Mouse (Mus musculus): ENCODE measurements around the gene Xpc.

The Xpc gene

GRCm38 (mm10) chr6:91493053-91493452, 22.6 kb downstream of the Xpc start:
- Histone ChIP-seq H3K9me3 (ENCODE audit: low read length) (no peaks in the 10 kb centered on the region), H3K27me3 (ENCODE audit: insufficient read depth, low read length) (no peaks in the 10 kb centered on the region), H3K4me1 (replicated peaks; ENCODE audit: low read depth, low read length) (peaks cover 19% of the 10 kb centered on the region), H3K4me3 (replicated peaks; ENCODE audit: low read length) (no peak overlapping the region), H3K36me3 (ENCODE audit: insufficient read depth, low read length) (peaks cover 90% of the 10 kb centered on the region)
- no peak for TF ChIP-seq CTCF (conservative IDR thresholded peaks at IDR 0.05; ENCODE audit: low read length)
- no peak for TF ChIP-seq POU5F1 (IDR thresholded peaks at IDR 0.05; ENCODE audit: borderline replicate concordance, low read length)
- TF ChIP-seq NANOG (IDR thresholded peaks at IDR 0.05; ENCODE audit: borderline replicate concordance, low read length), result no peak

GRCm38 (mm10) chr6:91491004-91491403, 24.7 kb downstream of the Xpc start:
- H3K36me3 ChIP-seq (ENCODE audit: insufficient read depth, low read length), result peaks cover 90% of the 10 kb centered on the region
- H3K27me3 ChIP-seq (ENCODE audit: insufficient read depth, low read length), result no peaks in the 10 kb centered on the region
- H3K4me3 ChIP-seq (replicated peaks; ENCODE audit: low read length), result no peak overlapping the region
- no peaks in the 10 kb centered on the region for H3K9me3 ChIP-seq (ENCODE audit: low read length)
- no peak for TF ChIP-seq CTCF (conservative IDR thresholded peaks at IDR 0.05; ENCODE audit: low read length)
- no peak for TF ChIP-seq POU5F1 (IDR thresholded peaks at IDR 0.05; ENCODE audit: borderline replicate concordance, low read length)
- no peak for TF ChIP-seq NANOG (IDR thresholded peaks at IDR 0.05; ENCODE audit: borderline replicate concordance, low read length)
- H3K4me1 ChIP-seq (replicated peaks; ENCODE audit: low read depth, low read length), result peaks cover 20% of the 10 kb centered on the region

DNA sequence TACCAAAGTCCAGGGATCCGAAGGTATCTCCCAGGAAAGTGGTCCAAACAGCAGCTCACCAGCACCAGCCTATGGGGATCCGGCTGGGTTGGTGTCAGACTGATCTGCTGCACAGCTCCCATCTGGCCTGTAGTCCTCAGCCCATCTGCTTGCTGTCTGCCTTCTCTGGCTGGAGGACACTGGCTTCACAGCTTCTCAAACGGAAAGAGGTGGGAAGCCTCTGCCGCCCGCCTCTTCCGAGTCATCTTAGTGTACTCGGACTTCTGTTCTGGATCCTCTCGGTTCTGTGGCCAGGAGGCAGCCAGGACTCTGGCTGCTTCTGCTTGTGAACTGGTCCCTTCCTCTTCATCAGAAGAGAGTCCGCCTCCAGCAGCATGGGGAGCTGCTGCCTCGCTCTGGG, 25.8 kb downstream of the Xpc start:
- no peak for TF ChIP-seq NANOG (IDR thresholded peaks at IDR 0.05; ENCODE audit: borderline replicate concordance, low read length)
- H3K27me3 ChIP-seq (ENCODE audit: insufficient read depth, low read length), result no peaks in the 10 kb centered on the region
- H3K4me3 ChIP-seq (replicated peaks; ENCODE audit: low read length), result no peak overlapping the region
- peaks cover 96% of the 10 kb centered on the region for H3K36me3 ChIP-seq (ENCODE audit: insufficient read depth, low read length)
- H3K4me1 ChIP-seq (replicated peaks; ENCODE audit: low read depth, low read length), result peaks cover 18% of the 10 kb centered on the region
- H3K9me3 ChIP-seq (ENCODE audit: low read length), result no peaks in the 10 kb centered on the region

DNA sequence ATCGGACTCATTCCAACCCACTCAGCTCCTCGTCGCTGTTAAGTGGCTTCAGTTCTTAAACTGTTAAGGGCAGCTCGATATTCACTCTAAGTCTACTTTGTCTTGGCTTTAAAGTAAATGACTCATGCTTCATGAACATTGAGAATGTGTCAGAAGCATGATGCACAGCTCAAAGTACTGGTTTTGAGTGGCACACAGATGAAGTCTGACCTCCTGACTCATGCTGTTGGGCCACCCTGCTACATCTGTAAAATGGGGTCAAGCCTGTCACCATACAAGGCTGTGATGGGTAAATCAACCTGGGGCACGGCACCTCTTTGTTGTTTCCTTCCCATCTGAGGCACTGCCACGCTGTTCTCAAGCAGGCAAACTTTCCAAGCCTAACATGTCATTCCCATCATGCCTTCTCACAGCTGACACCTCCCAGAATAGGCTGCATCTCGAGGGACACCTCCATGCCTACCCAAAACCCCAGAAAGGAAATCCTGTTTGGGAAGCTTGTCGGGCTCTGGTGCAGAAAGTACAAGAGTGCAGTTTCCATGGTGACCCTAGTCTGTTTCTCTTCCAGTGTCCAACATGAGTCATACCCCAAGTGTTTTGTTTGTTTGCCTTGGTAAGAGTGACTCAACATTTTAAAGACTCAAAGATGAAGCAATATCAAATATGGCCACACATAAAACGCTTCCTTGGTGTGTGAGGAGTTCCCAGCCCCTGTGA, 27.0 kb downstream of the Xpc start:
- H3K9me3 ChIP-seq (ENCODE audit: low read length), result no peaks in the 10 kb centered on the region
- H3K4me3 ChIP-seq (replicated peaks; ENCODE audit: low read length), result no peak overlapping the region
- H3K36me3 ChIP-seq (ENCODE audit: insufficient read depth, low read length), result peaks cover 99% of the 10 kb centered on the region
- H3K27me3 ChIP-seq (ENCODE audit: insufficient read depth, low read length), result no peaks in the 10 kb centered on the region
- TF ChIP-seq CTCF (conservative IDR thresholded peaks at IDR 0.05; ENCODE audit: low read length) (no peak), POU5F1 (IDR thresholded peaks at IDR 0.05; ENCODE audit: borderline replicate concordance, low read length) (no peak), NANOG (IDR thresholded peaks at IDR 0.05; ENCODE audit: borderline replicate concordance, low read length) (no peak)
- H3K4me1 ChIP-seq (replicated peaks; ENCODE audit: low read depth, low read length), result peaks cover 18% of the 10 kb centered on the region

DNA sequence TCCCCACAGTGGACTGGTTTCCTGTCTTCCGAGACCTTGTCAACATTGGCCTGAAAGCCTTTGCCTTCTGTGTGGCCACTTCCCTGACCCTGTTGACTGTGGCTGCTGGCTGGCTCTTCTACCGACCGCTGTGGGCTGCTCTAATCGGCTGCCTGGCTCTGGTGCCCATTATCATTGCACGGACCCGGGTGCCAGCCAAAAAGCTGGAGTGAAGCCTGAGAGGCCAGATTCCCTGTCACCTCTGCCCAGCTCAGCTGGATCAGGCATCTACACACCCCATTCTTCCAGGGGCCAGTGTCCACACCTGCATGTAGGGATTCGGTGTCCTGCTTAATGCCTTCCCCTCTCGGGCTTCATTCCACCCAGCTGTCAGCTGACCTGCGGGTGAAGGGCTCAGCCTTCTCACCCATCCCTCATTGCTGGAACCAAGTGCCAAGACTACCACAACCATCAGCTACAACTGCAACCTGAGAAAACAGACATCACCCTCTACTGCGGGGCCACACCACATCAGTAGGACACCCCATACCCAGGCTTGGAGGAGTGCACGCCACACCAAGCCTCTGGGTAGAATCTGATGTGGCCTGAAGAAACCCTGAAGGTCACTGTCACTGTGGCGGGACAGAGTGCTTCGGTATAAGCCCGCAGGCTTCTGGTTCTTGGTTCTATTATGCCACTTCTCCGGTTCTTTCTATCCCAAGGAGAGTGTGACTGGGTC, 28.8 kb downstream of the Xpc start:
- TF ChIP-seq POU5F1 (IDR thresholded peaks at IDR 0.05; ENCODE audit: borderline replicate concordance, low read length), result no peak
- no peak for TF ChIP-seq NANOG (IDR thresholded peaks at IDR 0.05; ENCODE audit: borderline replicate concordance, low read length)
- no peak for TF ChIP-seq CTCF (conservative IDR thresholded peaks at IDR 0.05; ENCODE audit: low read length)
- no peak overlapping the region for H3K4me3 ChIP-seq (replicated peaks; ENCODE audit: low read length)
- H3K4me1 ChIP-seq (replicated peaks; ENCODE audit: low read depth, low read length), result peaks cover 18% of the 10 kb centered on the region
- peaks cover 99% of the 10 kb centered on the region for H3K36me3 ChIP-seq (ENCODE audit: insufficient read depth, low read length)
- no peaks in the 10 kb centered on the region for H3K9me3 ChIP-seq (ENCODE audit: low read length)
- no peaks in the 10 kb centered on the region for H3K27me3 ChIP-seq (ENCODE audit: insufficient read depth, low read length)

GRCm38 (mm10) chr6:91483371-91483770, 32.3 kb downstream of the Xpc start:
- TF ChIP-seq POU5F1 (IDR thresholded peaks at IDR 0.05; ENCODE audit: borderline replicate concordance, low read length) (no peak), NANOG (IDR thresholded peaks at IDR 0.05; ENCODE audit: borderline replicate concordance, low read length) (no peak), CTCF (conservative IDR thresholded peaks at IDR 0.05; ENCODE audit: low read length) (no peak)
- H3K4me1 ChIP-seq (replicated peaks; ENCODE audit: low read depth, low read length), result peaks cover 13% of the 10 kb centered on the region
- H3K27me3 ChIP-seq (ENCODE audit: insufficient read depth, low read length), result no peaks in the 10 kb centered on the region
- no peaks in the 10 kb centered on the region for H3K9me3 ChIP-seq (ENCODE audit: low read length)
- H3K36me3 ChIP-seq (ENCODE audit: insufficient read depth, low read length), result peaks cover 100% of the 10 kb centered on the region
- H3K4me3 ChIP-seq (replicated peaks; ENCODE audit: low read length), result no peak overlapping the region

DNA sequence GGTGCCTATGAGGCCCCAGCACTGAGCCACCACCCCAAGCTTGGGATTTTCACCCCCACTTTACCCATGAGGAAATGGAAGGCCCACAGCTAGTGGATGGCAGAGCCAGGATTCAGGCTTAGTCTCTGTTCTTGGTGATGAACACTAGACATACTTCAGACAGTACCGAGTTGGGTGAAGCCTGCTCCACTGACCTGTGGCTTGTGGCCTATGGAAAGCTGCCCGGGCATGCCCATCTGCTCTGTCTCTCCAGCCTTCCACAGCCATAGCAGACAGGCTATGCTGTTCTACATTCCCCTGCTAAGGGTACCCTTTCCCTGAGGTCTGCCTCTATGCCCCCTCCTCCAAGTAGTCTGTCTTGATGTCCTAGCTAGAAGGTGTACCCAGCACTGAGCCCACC, 39.1 kb downstream of the Xpc start:
- Histone ChIP-seq H3K9me3 (ENCODE audit: low read length) (no peaks in the 10 kb centered on the region), H3K27me3 (ENCODE audit: insufficient read depth, low read length) (no peaks in the 10 kb centered on the region), H3K36me3 (ENCODE audit: insufficient read depth, low read length) (peaks cover 75% of the 10 kb centered on the region), H3K4me1 (replicated peaks; ENCODE audit: low read depth, low read length) (peaks cover 50% of the 10 kb centered on the region), H3K4me3 (replicated peaks; ENCODE audit: low read length) (no peak overlapping the region)
- TF ChIP-seq CTCF (conservative IDR thresholded peaks at IDR 0.05; ENCODE audit: low read length), result no peak
- no peak for TF ChIP-seq NANOG (IDR thresholded peaks at IDR 0.05; ENCODE audit: borderline replicate concordance, low read length)
- TF ChIP-seq POU5F1 (IDR thresholded peaks at IDR 0.05; ENCODE audit: borderline replicate concordance, low read length), result no peak

DNA sequence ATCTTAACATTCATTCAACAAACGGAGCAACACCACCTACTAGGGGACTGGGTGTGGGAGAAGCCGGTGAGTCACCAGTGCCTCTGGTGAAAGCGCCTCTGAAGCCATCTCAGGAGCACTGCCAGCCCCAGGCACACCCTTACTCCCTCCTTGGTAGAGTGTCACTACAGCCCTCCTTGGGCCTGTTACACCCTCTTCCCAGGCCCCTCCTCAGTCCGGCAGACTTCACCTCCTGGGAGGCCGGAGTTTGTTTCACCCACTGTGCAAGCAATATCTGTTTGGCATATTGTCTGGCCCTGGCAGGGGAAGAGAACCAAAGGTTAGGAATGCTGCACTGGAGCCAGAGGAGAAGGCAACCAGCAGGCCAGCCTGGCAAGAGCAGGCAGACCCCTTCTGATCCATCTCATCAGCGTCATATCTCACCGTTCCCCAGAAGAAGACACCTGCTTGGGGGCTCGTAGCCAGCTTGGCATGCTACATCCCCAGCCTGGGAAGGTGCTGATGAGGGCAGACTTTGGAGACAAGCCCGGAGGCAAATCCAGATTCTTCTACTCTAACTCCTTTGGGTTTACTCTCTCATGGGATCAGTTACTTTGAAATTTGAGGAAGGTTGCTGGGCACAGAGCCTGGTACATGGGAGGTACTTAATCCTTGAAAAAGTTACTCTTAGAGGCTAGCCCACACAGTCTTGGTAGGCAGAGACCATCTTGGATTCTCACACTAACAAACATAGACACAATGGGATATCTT, 41.1 kb downstream of the Xpc start:
- TF ChIP-seq POU5F1 (IDR thresholded peaks at IDR 0.05; ENCODE audit: borderline replicate concordance, low read length) (no peak), NANOG (IDR thresholded peaks at IDR 0.05; ENCODE audit: borderline replicate concordance, low read length) (no peak), CTCF (conservative IDR thresholded peaks at IDR 0.05; ENCODE audit: low read length) (no peak)
- Histone ChIP-seq H3K36me3 (ENCODE audit: insufficient read depth, low read length) (peaks cover 71% of the 10 kb centered on the region), H3K4me3 (replicated peaks; ENCODE audit: low read length) (peak overlapping the region; percentile 97), H3K4me1 (replicated peaks; ENCODE audit: low read depth, low read length) (peaks cover 69% of the 10 kb centered on the region), H3K27me3 (ENCODE audit: insufficient read depth, low read length) (no peaks in the 10 kb centered on the region), H3K9me3 (ENCODE audit: low read length) (no peaks in the 10 kb centered on the region)
